Mouse (Mus musculus) MEL (cell line): ENCODE measurements around the gene Pcca. TPM values are rescaled to one million over a fixed set of nuclear protein-coding genes. Genes with fewer than 3 reads are reported as not detected.

Source experiments
- DNase-seq: peaks from one replicate; pipeline ENCODE4 v3.0.0; 2011; ENCODE audit warnings: low read depth, low spot score
- H3K27ac ChIP-seq: 2 replicates; pipeline ENCODE4 v1.5.1; 2012; ENCODE audit warnings: low read depth, mild to moderate bottlenecking, control low read depth, low read length, moderate library complexity; ENCODE audit not compliant: control insufficient read depth
- H3K27me3 ChIP-seq, 2 experiments: fragments of 150-350 bp in 1 of 2; sonication (generic) in 1 of 2; 2 replicates each; pipeline ENCODE4 v1.6.1; 2012; ENCODE audit warnings: low read length in 2 of 2, mild to moderate bottlenecking in 2 of 2, improper control_type of control experiment in 1 of 2, moderate library complexity in 1 of 2; ENCODE audit not compliant: insufficient read depth in 2 of 2, control insufficient read depth in 1 of 2
- H3K36me3 ChIP-seq, 2 experiments: 2 replicates each; pipeline ENCODE4 v1.6.1; 2012 to 2014; ENCODE audit warnings: low read length in 2 of 2, improper control_type of control experiment in 1 of 2, inconsistent platforms in 1 of 2, mild to moderate bottlenecking in 1 of 2; ENCODE audit not compliant: insufficient read depth in 2 of 2, control insufficient read depth in 1 of 2
- H3K4me1 ChIP-seq, 2 experiments: fragments of 150-350 bp in 1 of 2; sonication (generic) in 1 of 2; 2 replicates each; pipeline ENCODE4 v1.6.1; 2012; ENCODE audit warnings: low read length in 2 of 2, improper control_type of control experiment in 1 of 2, mild to moderate bottlenecking in 1 of 2; ENCODE audit not compliant: insufficient read depth in 2 of 2, control insufficient read depth in 1 of 2
- H3K4me3 ChIP-seq, 2 experiments: fragments of 150-350 bp in 1 of 2; sonication (generic) in 1 of 2; 2 replicates each; pipeline ENCODE4 v1.5.1; 2012; ENCODE audit warnings: low read depth in 2 of 2, low read length in 2 of 2, mild to moderate bottlenecking in 2 of 2, moderate library complexity in 2 of 2, control low read depth in 1 of 2, improper control_type of control experiment in 1 of 2; ENCODE audit not compliant: control insufficient read depth in 1 of 2, insufficient read depth in 1 of 2
- H3K79me2 ChIP-seq: 2 replicates; pipeline ENCODE4 v1.6.1; 2012; ENCODE audit warnings: mild to moderate bottlenecking, low read length, moderate library complexity; ENCODE audit not compliant: control insufficient read depth, poor library complexity, insufficient read depth
- H3K9ac ChIP-seq: 2 replicates; pipeline ENCODE4 v1.6.1; 2012; ENCODE audit warnings: low read depth, mild to moderate bottlenecking, control low read depth, low read length, moderate library complexity; ENCODE audit not compliant: control insufficient read depth, poor library complexity, severe bottlenecking
- H3K9me3 ChIP-seq: fragments of 150-350 bp; sonication (generic); replicated peaks from 2 replicates; pipeline ENCODE4 v1.6.1; 2012; ENCODE audit warnings: mild to moderate bottlenecking, low read length, improper control_type of control experiment, moderate library complexity; ENCODE audit not compliant: insufficient read depth
- CTCF ChIP-seq, 3 experiments: IDR thresholded peaks in 2 of 3; conservative IDR thresholded peaks in 1 of 3; 2 replicates each; pipeline ENCODE4 v1.5.1; 2011 to 2012; ENCODE audit warnings: low read length in 3 of 3, low read depth in 2 of 3, mild to moderate bottlenecking in 2 of 3, improper control_type of control experiment in 1 of 3, inconsistent platforms in 1 of 3, mixed read lengths in 1 of 3, moderate library complexity in 1 of 3; ENCODE audit not compliant: control insufficient read depth in 1 of 3, insufficient read depth in 1 of 3, poor library complexity in 1 of 3, severe bottlenecking in 1 of 3
- ELF1 ChIP-seq: IDR thresholded peaks from 2 replicates; pipeline ENCODE4 v1.6.1; 2014; ENCODE audit warnings: low read depth, mild to moderate bottlenecking, inconsistent platforms, low read length, improper control_type of control experiment, moderate library complexity
- EP300 ChIP-seq, 2 experiments: IDR thresholded peaks; 2 replicates each; pipeline ENCODE4 v1.6.1; 2011; ENCODE audit warnings: improper control_type of control experiment in 2 of 2, low read length in 2 of 2, low read depth in 1 of 2, mild to moderate bottlenecking in 1 of 2
- GABPA ChIP-seq: IDR thresholded peaks from 2 replicates; pipeline ENCODE4 v1.6.1; 2012; ENCODE audit warnings: low read depth, mild to moderate bottlenecking, inconsistent platforms, low read length, improper control_type of control experiment, moderate library complexity
- GATA1 ChIP-seq: IDR thresholded peaks from 2 replicates; pipeline ENCODE4 v1.6.1; 2011; ENCODE audit warnings: low read depth, low read length, improper control_type of control experiment
- KAT2A ChIP-seq: conservative IDR thresholded peaks from 2 replicates; pipeline ENCODE4 v1.6.1; 2012; ENCODE audit warnings: low read depth, low read length, improper control_type of control experiment, inconsistent platforms
- MAFK ChIP-seq: IDR thresholded peaks from 2 replicates; pipeline ENCODE4 v1.6.1; 2011; ENCODE audit warnings: low read depth, mild to moderate bottlenecking, low read length, improper control_type of control experiment, borderline replicate concordance
- MAX ChIP-seq: IDR thresholded peaks from 2 replicates; pipeline ENCODE4 v1.6.1; 2011; ENCODE audit warnings: low read length, improper control_type of control experiment
- MEF2A ChIP-seq: IDR thresholded peaks from 2 replicates; pipeline ENCODE4 v1.6.1; 2014; ENCODE audit warnings: low read depth, mild to moderate bottlenecking, inconsistent platforms, low read length, improper control_type of control experiment; ENCODE audit not compliant: poor library complexity, insufficient replicate concordance, severe bottlenecking; ENCODE audit errors: extremely low read depth
- MXI1 ChIP-seq: IDR thresholded peaks from 2 replicates; pipeline ENCODE4 v1.6.1; 2011; ENCODE audit warnings: mild to moderate bottlenecking, low read depth, low read length, improper control_type of control experiment
- MYB ChIP-seq: IDR thresholded peaks from 2 replicates; pipeline ENCODE4 v1.6.1; 2011; ENCODE audit warnings: mild to moderate bottlenecking, low read depth, low read length, improper control_type of control experiment
- POLR2A ChIP-seq, 2 experiments: IDR thresholded peaks; 2 replicates each; pipeline ENCODE4 v1.6.1; 2011 to 2012; ENCODE audit warnings: low read length in 2 of 2, mild to moderate bottlenecking in 2 of 2, control low read depth in 1 of 2, improper control_type of control experiment in 1 of 2, low read depth in 1 of 2, moderate library complexity in 1 of 2; ENCODE audit not compliant: control insufficient read depth in 1 of 2, insufficient read depth in 1 of 2, poor library complexity in 1 of 2
- POLR2AphosphoS2 ChIP-seq: IDR thresholded peaks from 2 replicates; pipeline ENCODE4 v1.6.1; 2011; ENCODE audit warnings: low read length, improper control_type of control experiment
- UBTF ChIP-seq: IDR thresholded peaks from 2 replicates; pipeline ENCODE4 v1.6.1; 2012; ENCODE audit warnings: low read depth, mild to moderate bottlenecking, inconsistent platforms, low read length, improper control_type of control experiment, moderate library complexity, borderline replicate concordance; ENCODE audit not compliant: insufficient read depth
- polyA plus RNA-seq, 2 experiments: library from polyadenylated mRNA; stranded (reverse) in 1 of 2; unstranded in 1 of 2; fragments of >175 nt in 1 of 2; fragments of >200 nt in 1 of 2; gene quantifications; 2 replicates each; pipeline versions ENCODE4 v1.2.1 to v1.2.4; 2012; ENCODE audit warnings: low replicate concordance in 2 of 2, low read depth in 1 of 2; ENCODE audit not compliant: insufficient read length in 2 of 2, insufficient read depth in 1 of 2, missing spikeins in 1 of 2
- total RNA-seq: library from RNA; depleted of rRNA; stranded (reverse); fragments of 300-350 nt; gene quantifications from 2 replicates; pipeline ENCODE4 v1.2.3, GENCODE M21; 2012

Pcca gene
- total and polyA plus RNA-seq, 3 experiments, result 21.2 to 22.7 TPM; not detected in 1

- Histone ChIP-seq H3K9me3 (no peaks in the 10 kb centered on the region), H3K27me3 (no peaks in the 10 kb centered on the region), H3K27ac (no peak overlapping the region), H3K4me1 (no peaks in the 10 kb centered on the region), H3K4me3 (no peak overlapping the region), H3K9ac (no peak overlapping the region), H3K79me2 (no peaks in the 10 kb centered on the region), H3K36me3 (no peaks in the 10 kb centered on the region)
- no peak for DNase-seq
- TF ChIP-seq MYB (no peak), MAX (no peak), GATA1 (no peak), KAT2A (no peak), ELF1 (no peak), UBTF (no peak), POLR2A (IDR thresholded peaks at IDR 0.05; ENCODE audit: control insufficient read depth in 1 of 2, insufficient read depth in 1 of 2, low read depth in 1 of 2, low read length in 2 of 2, poor library complexity in 1 of 2) (no peak), EP300 (IDR thresholded peaks at IDR 0.05; ENCODE audit: low read depth in 1 of 2, low read length in 2 of 2) (no peak), POLR2AphosphoS2 (no peak), CTCF (IDR thresholded peaks at IDR 0.05 in 2 of 3, conservative IDR thresholded peaks at IDR 0.05 in 1 of 3; ENCODE audit: control insufficient read depth in 1 of 3, insufficient read depth in 1 of 3, low read depth in 2 of 3, low read length in 3 of 3, poor library complexity in 1 of 3, severe bottlenecking in 1 of 3) (no peak)
These were observed 254.1 kb downstream of the Pcca start for GRCm38 (mm10) chr14:122788199-122788598.

GRCm38 (mm10) chr14:122790111-122790510 is 256.0 kb downstream of the Pcca start:
- no peaks in the 10 kb centered on the region for H3K36me3 ChIP-seq
- no peak for TF ChIP-seq MAFK
- no peak for TF ChIP-seq MXI1
- TF ChIP-seq, all 39 proteins: peak for 0

GRCm38 (mm10) chr14:122793368-122793767 is 259.2 kb downstream of the Pcca start:
- Histone ChIP-seq H3K4me1 (no peaks in the 10 kb centered on the region), H3K36me3 (no peaks in the 10 kb centered on the region), H3K4me3 (no peak overlapping the region), H3K27ac (no peak overlapping the region), H3K79me2 (no peaks in the 10 kb centered on the region), H3K9me3 (no peaks in the 10 kb centered on the region), H3K9ac (no peak overlapping the region), H3K27me3 (no peaks in the 10 kb centered on the region)
- TF ChIP-seq POLR2A (IDR thresholded peaks at IDR 0.05; ENCODE audit: control insufficient read depth in 1 of 2, insufficient read depth in 1 of 2, low read depth in 1 of 2, low read length in 2 of 2, poor library complexity in 1 of 2) (no peak), MAFK (peak; percentile 76), MEF2A (no peak), MYB (no peak), GABPA (no peak)
- no peak for DNase-seq

More at GRCm38 (mm10) chr14:122790111-122790510, 256.0 kb downstream of the Pcca start:
- no peak for DNase-seq
- Histone ChIP-seq H3K4me1 (no peaks in the 10 kb centered on the region), H3K27ac (no peak overlapping the region), H3K27me3 (no peaks in the 10 kb centered on the region), H3K9ac (no peak overlapping the region), H3K9me3 (no peaks in the 10 kb centered on the region), H3K79me2 (no peaks in the 10 kb centered on the region), H3K4me3 (no peak overlapping the region)
